Mouse (Mus musculus) forelimb bud, embryonic 11.5 days (tissue): ENCODE measurements around the gene Tm9sf1.
A peak's percentile ranks its signal among the peaks of the same experiment; 100 is the strongest.

Experiments
- DNase-seq: peaks from one replicate; pipeline ENCODE4 v3.0.0-alpha.2; 2012; ENCODE audit warnings: low read depth, low spot score

Tm9sf1 gene

DNA sequence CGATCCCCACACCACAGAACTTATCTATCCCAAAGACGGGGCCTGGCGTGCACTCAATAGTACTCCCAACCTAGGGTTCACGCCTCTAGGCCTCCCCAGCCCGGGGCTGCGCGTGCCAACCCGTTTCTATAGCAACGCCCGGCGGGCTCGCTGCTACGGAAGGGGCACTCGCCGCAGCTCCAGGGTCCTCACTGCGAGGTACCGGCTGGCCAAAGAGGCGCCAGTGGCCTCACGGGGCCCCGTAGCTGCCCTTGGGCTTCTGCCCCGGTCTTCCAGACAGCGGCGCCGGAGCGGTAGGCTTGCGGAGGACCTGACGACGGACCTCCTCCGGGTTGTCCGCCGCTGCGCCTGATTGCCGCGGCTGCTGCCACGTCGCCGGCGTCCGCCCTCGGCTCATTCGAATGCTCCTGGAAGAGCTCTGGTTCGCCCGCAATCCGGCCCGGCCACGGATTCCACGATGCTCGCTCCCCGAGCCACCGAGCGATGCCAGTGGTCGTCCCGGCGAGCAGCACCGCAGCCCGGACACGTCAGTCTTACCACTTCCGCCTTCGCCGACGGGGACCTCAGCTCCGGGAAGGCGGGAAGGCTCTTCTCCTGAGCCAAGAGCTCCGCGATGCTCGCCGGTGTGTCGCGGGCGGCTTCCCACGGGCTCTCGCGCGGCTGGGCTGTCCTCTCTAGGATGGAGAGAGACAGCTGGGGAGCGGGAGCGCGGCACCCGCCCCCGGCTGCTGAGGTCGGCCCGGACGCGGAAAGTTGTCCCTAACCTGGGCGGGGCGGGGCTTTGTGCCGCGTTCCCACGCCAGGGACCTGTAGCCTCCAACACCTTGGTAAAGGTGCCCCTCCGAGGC is at the start of gene Tm9sf1:
Gene Tm9sf1 (minus strand): TSS at position 747 of the 848 bp plus-strand sequence.
- DNase-seq, result peak; percentile 64

- DNase-seq, result no peak
These were observed 45.8 kb upstream of the Tm9sf1 start for GRCm38 (mm10) chr14:55689433-55689832.

GRCm38 (mm10) chr14:55682118-55682493 is 38.5 kb upstream of the Tm9sf1 start:
- no peak for DNase-seq

DNA sequence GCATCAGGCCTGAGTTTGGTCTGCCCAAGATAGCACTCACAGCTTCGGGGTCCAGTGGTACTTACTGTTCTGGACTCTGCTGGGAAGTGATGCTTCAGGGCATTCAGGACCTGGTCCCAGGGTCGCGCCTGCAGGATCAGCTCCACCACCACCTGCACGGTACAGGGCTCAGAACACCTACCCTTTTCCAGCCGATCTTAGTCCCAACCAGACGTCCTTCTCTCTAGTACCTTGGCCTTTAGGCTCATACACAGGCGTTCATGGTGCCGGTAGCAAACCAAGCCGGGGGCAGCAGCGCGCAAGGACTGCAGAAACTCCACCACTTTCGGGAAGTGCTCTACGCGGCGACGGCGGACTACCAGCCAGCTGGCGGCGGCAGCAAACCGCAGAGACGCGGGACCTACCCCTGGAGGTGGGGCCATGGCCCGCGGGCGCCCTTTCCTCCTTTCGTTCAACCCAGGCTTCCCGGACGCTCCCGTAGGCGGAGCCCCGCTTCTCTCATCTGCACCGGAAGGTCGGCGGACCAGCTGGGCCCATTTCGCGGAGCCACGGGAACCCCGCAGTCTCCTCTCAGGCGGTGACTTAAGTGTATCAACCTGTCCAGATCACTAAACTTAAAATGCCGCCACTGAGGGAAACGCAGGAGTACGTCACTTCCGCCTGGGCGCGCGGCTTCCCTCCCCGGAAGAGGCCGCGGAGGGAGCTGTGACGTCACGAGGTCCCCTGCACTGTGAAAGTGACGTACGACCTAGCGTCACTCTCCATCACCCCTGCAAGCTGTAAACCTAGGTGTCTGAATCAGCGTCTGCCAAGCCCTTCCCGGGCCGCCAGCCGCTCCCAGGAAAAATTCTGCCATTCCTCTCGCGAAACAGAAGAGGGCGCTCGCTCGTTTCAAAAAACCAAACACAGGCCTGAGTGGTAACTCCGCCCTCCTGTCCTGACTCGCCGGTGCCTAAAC is 37.8 kb upstream of the Tm9sf1 start, which contains the start of gene Tinf2:
Gene Tinf2 (minus strand): TSS at position 661 of the 958 bp plus-strand sequence.
- peak; percentile 99 for DNase-seq

DNA sequence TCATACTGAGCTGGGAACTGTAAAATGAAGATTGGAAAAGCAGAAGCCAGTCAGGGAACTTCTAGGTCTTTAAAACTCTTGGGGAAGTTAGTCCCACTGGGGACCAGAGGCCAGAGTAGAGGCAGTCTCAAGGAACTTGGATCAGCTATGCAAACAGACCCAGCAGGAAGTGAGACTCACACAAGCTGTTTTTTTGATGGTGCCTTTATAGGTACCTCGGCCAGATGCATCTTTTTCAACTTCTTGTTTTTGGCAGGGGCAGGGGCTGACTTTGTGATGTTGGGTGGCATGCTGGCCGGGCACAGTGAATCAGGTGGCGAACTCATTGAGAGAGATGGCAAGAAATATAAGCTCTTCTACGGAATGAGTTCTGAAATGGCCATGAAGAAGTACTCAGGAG is 34.0 kb upstream of the Tm9sf1 start:
- DNase-seq, result no peak

DNA sequence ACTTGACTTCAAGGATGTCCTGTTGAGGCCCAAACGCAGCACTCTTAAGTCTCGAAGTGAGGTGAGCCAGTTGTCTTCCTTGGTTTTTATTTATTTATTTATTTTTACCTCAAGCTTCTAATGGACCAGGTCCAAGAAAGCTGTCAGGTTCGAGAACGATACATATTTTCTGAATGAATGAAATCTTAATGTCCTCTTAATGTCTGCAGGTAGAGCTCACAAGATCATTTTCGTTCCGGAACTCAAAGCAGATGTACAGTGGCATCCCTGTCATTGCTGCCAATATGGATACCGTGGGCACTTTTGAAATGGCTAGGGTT is 29.1 kb upstream of the Tm9sf1 start:
- no peak for DNase-seq

- peak; percentile 94 for DNase-seq
These were observed 28.5 kb upstream of the Tm9sf1 start, which contains the start of the genes Gmpr2 and Nedd8 for GRCm38 (mm10) chr14:55671833-55672740. Gmpr2 (plus strand) TSS chr14:55671941. Nedd8 (minus strand) TSS chr14:55672124.

GRCm38 (mm10) chr14:55671486-55671832 is 27.9 kb upstream of the Tm9sf1 start:
- no peak for DNase-seq

DNA sequence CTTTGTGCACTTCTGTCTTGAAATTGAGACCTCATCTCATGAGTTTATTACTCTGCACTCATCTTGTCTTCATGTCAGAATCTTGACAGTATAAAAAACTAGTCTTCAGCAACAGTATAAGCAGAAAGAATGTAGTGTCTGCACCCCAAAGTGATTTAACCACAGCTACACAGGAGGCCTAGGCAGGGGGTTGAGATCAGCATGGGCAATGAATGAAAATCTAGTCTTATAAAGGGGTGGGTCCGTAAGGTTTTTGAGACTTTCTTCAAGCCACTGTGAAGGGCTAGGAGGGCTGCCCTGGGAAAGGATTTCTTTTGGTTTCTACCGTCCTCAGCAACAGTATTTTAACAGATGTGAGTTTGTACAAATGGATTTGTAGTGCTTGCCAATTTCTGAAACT is 17.0 kb upstream of the Tm9sf1 start:
- DNase-seq, result no peak

DNA sequence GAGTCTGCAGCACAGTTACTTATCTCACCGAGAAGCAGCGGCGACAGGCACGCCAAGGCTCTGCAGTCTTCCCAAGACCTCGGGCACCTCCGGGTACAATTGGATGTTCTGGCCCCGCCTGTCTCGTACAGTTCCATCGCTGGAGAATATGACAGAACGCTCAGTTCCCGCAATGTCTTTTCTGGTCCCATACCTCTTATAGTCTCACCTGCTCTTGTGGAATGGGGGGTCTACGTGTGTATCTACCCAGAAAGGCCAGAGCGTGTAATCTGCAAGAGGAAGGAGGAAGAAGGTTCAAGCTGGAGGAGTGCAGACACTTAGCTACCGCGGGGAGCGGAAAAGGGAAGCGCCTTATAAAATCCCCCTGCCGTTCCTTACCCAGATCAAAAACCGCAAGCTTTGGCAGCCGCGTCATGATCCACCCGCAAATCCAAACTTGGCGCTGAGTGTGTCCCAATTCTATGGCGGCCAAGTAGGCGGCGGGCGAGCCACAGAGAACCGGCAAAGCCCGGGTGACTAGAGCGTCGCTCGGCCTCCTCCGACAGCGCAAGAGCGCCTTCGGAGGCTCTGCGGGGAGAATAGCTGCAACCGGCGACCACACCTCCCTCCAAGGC is 16.5 kb upstream of the Tm9sf1 start, which contains the start of gene Mdp1:
Gene Mdp1 (minus strand): TSS at position 549 of the 614 bp plus-strand sequence.
- peak; percentile 80 for DNase-seq

DNA sequence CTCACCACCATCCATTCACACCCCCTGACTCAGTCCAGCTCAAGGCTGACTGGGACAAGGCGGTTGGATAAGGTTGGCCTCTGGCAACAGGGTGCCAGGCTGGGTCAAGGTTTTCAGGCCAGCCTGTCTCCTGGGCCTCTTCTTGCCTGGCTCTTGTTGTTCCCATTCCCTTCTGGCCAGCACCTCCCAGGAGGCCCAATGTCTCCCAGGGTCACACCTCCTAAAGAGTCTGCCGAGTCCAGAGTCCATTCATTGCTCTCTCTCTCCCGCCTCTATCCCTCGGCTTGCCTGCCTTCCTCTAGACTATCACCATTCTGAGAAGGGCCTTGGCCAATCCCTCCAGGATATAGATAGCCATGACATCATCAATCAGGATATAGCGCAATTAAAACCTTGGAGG is 14.4 kb upstream of the Tm9sf1 start:
- no peak for DNase-seq

- DNase-seq, result no peak
These were observed 13.3 kb upstream of the Tm9sf1 start for GRCm38 (mm10) chr14:55656935-55657334.

- no peak for DNase-seq
These were observed 7.9 kb upstream of the Tm9sf1 start for GRCm38 (mm10) chr14:55651528-55651927.

- DNase-seq, result no peak
These were observed 6.3 kb upstream of the Tm9sf1 start, which contains the start of gene Tssk4 for GRCm38 (mm10) chr14:55649884-55650283. Tssk4 (plus strand) TSS chr14:55650184.

- no peak for DNase-seq
These were observed 769 bp upstream of the Tm9sf1 start for GRCm38 (mm10) chr14:55644261-55644888.

- no peak for DNase-seq
These were observed 937 bp downstream of the Tm9sf1 start for GRCm38 (mm10) chr14:55642679-55643059.

GRCm38 (mm10) chr14:55641291-55641690 is 2.3 kb downstream of the Tm9sf1 start:
- DNase-seq, result no peak

DNA sequence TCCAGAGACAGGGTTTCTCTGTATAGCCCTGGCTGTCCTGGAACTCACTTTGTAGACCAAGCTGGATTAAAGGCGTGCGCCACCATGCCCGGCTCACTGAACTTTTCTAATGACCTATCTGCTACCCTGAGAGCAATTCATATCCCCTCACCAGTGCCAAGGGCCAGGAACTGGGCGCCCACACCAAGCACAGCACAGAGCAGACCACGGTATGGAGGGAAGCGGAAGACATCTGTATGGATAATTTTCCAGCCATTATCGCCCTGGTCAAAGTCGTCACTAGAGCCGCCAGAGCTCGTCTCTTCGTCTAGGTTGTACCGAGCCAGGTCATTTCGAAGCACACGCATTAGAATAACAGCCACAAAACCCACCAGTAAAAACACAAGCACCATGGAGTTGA is 2.8 kb downstream of the Tm9sf1 start:
- no peak for DNase-seq

GRCm38 (mm10) chr14:55637795-55638194 is 5.8 kb downstream of the Tm9sf1 start, which contains the start of gene Gm49378:
Gm49378 (minus strand) TSS chr14:55637895.
- DNase-seq, result no peak

DNA sequence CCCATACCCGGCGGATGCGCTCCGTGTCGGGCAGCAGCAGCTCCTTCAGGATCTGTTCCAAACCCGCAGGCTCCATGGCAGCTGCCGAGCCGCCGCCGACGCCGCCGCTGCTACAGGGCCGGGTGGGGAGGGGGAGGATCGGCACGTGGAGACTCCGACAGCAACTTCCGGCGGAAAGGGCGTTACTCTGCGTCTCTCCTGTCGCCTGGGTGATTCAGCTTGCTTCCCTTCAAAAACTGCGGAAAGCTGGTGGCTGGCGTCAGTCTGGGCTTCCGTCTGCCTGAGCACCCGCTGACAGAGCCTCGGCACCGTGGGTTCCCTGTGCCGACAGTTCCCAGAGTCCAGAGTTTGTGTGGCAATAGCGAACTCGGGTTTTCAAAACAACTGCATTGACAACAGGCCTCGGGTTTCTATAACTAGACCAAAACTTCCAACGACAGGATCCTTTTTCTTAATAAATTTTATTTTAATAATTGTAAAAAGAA is 8.0 kb downstream of the Tm9sf1 start, which contains the start of gene Ipo4:
Gene Ipo4 (minus strand): TSS at position 435 of the 485 bp plus-strand sequence.
- DNase-seq, result peak; percentile 82
